Mouse (Mus musculus) stomach, postnatal 0 days (tissue): ENCODE measurements at regions not wholly inside any gene's neighbourhood (a gene's known extent, or its start where the extent isn't known, plus 50 kb on each side); places are given as distances from the start of the nearest gene placed in this dataset.

ENCODE experiments used
- ATAC-seq: fragments of 200-750 bp; cut with Nextera tagmentation; 2 replicates; pipeline ENCODE4 v1.8.0; 2017; ENCODE audit not compliant: low FRiP score, low TSS enrichment
- DNase-seq: peaks from one replicate; pipeline ENCODE4 v3.0.0-alpha.2; 2016; ENCODE audit warnings: low spot score
- H3K27ac ChIP-seq: fragments of 300-500 bp; sonication (generic); replicated peaks from 2 replicates; pipeline ENCODE4 v1.5.1; 2014; ENCODE audit warnings: mild to moderate bottlenecking, control low read depth
- H3K27me3 ChIP-seq: fragments of 300-500 bp; sonication (generic); 2 replicates; pipeline ENCODE4 v1.6.1; 2014; ENCODE audit warnings: low read length; ENCODE audit not compliant: control insufficient read depth, insufficient read depth
- H3K36me3 ChIP-seq: fragments of 300-500 bp; sonication (generic); 2 replicates; pipeline ENCODE4 v1.6.1; 2014; ENCODE audit warnings: low read length, mixed read lengths; ENCODE audit not compliant: control insufficient read depth, insufficient read depth
- H3K4me1 ChIP-seq: fragments of 300-500 bp; sonication (generic); replicated peaks from 2 replicates; pipeline ENCODE4 v1.6.1; 2014; ENCODE audit warnings: antibody characterized with exemption; ENCODE audit not compliant: control insufficient read depth, insufficient read depth
- H3K4me2 ChIP-seq: fragments of 300-500 bp; sonication (generic); replicated peaks from 2 replicates; pipeline ENCODE4 v1.6.1; 2014; ENCODE audit warnings: low read depth, mild to moderate bottlenecking, control low read depth, moderate library complexity
- H3K4me3 ChIP-seq: fragments of 300-500 bp; sonication (generic); 2 replicates; pipeline ENCODE4 v1.5.1; 2014; ENCODE audit warnings: low read depth, low read length, control low read depth
- H3K9ac ChIP-seq: fragments of 300-500 bp; sonication (generic); 2 replicates; pipeline ENCODE4 v1.6.1; 2014; ENCODE audit warnings: mild to moderate bottlenecking, low read length, control low read depth, mixed read lengths
- H3K9me3 ChIP-seq: fragments of 300-500 bp; sonication (generic); 2 replicates; pipeline ENCODE4 v1.6.1; 2016; ENCODE audit warnings: low read length; ENCODE audit not compliant: control insufficient read depth
- CTCF ChIP-seq: IDR thresholded peaks from 2 replicates; pipeline ENCODE4 v1.5.1; 2016; ENCODE audit warnings: antibody characterized with exemption, low read depth, mild to moderate bottlenecking, moderate library complexity
- EP300 ChIP-seq: optimal IDR thresholded peaks from 2 replicates; pipeline ENCODE3; 2016; ENCODE audit warnings: antibody characterized with exemption
- WGBS: fragments of 180-500 bp; shearing (Covaris S2); extraction: QIAGEN DNeasy Blood & Tissue Kit; methylation state at CpG from one replicate; pipeline ENCODE4 v1.1.7; 2014; 5-methylcytosine and 5-hydroxymethylcytosine counted together

GRCm38 (mm10) chr13:80502927-80503326, 380.3 kb upstream of the Arrdc3 start:
- Histone ChIP-seq H3K4me2 (no peak overlapping the region), H3K4me3 (no peak overlapping the region), H3K9ac (no peak overlapping the region), H3K27ac (no peak overlapping the region), H3K9me3 (no peaks in the 10 kb centered on the region), H3K4me1 (no peaks in the 10 kb centered on the region), H3K36me3 (no peaks in the 10 kb centered on the region), H3K27me3 (no peaks in the 10 kb centered on the region)
- no peak for DNase-seq
- no peak for ATAC-seq
- TF ChIP-seq EP300: no peak
- 74% methylated on average over 1 of the region's 1 CpGs for WGBS

DNA sequence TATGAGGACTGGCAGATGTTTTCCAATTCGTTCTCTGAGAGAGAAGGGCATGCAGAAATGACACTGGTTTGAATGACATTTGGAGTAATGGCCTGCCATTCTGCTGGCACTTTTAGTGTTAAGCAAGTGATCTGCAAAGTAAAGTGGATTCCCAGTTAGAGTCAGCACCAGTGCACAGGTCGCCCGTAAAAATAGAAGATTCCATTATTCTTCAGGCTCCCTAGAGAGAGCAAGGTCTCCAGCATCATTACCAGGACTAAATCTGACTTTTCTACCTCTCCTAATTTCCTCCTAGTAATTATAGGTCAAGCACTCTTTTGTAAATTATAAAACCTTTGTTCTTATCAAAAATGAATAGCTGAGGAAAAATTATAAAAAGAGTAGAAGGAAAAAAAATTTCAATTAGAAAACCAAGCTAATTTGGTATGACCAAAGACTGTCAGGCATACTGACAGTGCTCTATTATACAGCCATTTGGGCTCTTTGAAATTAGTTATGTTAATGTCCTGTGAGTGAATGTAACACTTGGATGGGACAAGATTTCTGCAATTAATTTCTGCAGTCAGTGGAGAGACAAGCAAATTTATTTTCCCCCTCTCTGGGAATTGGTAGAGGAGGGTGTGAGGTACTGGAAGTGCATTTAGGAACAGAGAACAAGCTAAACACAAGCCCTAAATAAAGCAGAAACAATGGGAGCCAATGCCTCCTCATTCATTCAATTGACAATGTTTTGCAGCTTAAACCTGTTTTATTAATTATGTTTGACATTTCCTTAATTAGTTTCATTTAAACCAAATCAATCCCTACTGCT, 368.8 kb upstream of the Arrdc3 start:
- H3K4me1 ChIP-seq: no peaks in the 10 kb centered on the region
- H3K4me3 ChIP-seq: no peak overlapping the region
- DNase-seq: no peak
- no peaks in the 10 kb centered on the region for H3K27me3 ChIP-seq
- no peak overlapping the region for H3K4me2 ChIP-seq
- H3K36me3 ChIP-seq: no peaks in the 10 kb centered on the region
- TF ChIP-seq CTCF (no peak), EP300 (no peak)
- H3K9me3 ChIP-seq: no peaks in the 10 kb centered on the region
- 36% methylated on average over 3 of the region's 3 CpGs for WGBS
- no peak overlapping the region for H3K27ac ChIP-seq
- no peak for ATAC-seq
- no peak overlapping the region for H3K9ac ChIP-seq

DNA sequence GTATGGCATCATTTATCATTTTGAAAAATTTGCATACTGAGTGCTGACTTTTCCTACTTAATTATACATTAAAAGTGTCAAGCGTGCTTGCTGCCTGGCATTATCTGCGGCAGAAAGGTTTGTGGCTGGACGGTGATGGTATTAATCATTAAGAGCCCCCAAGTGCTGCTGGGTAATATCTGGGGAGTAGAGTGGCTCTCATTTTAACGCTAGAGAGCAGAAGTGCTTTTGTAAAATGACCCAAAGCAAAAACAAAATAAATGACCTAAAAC, 368.3 kb upstream of the Arrdc3 start:
- H3K9me3 ChIP-seq: no peaks in the 10 kb centered on the region
- no peak overlapping the region for H3K9ac ChIP-seq
- no peak overlapping the region for H3K4me2 ChIP-seq
- no peaks in the 10 kb centered on the region for H3K27me3 ChIP-seq
- H3K4me3 ChIP-seq: no peak overlapping the region
- TF ChIP-seq CTCF (no peak), EP300 (no peak)
- H3K36me3 ChIP-seq: no peaks in the 10 kb centered on the region
- no peak overlapping the region for H3K27ac ChIP-seq
- ATAC-seq: no peak
- H3K4me1 ChIP-seq: no peaks in the 10 kb centered on the region
- no peak for DNase-seq
- 33% methylated on average over 4 of the region's 4 CpGs for WGBS

- no peak for DNase-seq
- TF ChIP-seq CTCF: 0 out of 2 replicates have a peak, but pooled peaks have one; percentile 18
- TF ChIP-seq EP300: no peak
- no peak for ATAC-seq
- Histone ChIP-seq H3K4me2 (no peak overlapping the region), H3K4me1 (no peaks in the 10 kb centered on the region), H3K9ac (no peak overlapping the region), H3K27me3 (no peaks in the 10 kb centered on the region), H3K36me3 (no peaks in the 10 kb centered on the region), H3K4me3 (no peak overlapping the region), H3K9me3 (no peaks in the 10 kb centered on the region), H3K27ac (no peak overlapping the region)
- WGBS: 86% methylated on average over 1 of the region's 1 CpGs
Measured at GRCm38 (mm10) chr13:80518836-80519235, 364.3 kb upstream of the Arrdc3 start.

GRCm38 (mm10) chr13:80519792-80520191, 363.4 kb upstream of the Arrdc3 start:
- H3K4me1 ChIP-seq: no peaks in the 10 kb centered on the region
- H3K36me3 ChIP-seq: no peaks in the 10 kb centered on the region
- DNase-seq (no peak), ATAC-seq (no peak)
- H3K27me3 ChIP-seq: no peaks in the 10 kb centered on the region
- no peak overlapping the region for H3K27ac ChIP-seq
- TF ChIP-seq EP300: no peak
- TF ChIP-seq CTCF: no peak
- no peak overlapping the region for H3K4me3 ChIP-seq
- no peak overlapping the region for H3K4me2 ChIP-seq
- 59% methylated on average over 4 of the region's 4 CpGs for WGBS
- no peaks in the 10 kb centered on the region for H3K9me3 ChIP-seq
- H3K9ac ChIP-seq: no peak overlapping the region

DNA sequence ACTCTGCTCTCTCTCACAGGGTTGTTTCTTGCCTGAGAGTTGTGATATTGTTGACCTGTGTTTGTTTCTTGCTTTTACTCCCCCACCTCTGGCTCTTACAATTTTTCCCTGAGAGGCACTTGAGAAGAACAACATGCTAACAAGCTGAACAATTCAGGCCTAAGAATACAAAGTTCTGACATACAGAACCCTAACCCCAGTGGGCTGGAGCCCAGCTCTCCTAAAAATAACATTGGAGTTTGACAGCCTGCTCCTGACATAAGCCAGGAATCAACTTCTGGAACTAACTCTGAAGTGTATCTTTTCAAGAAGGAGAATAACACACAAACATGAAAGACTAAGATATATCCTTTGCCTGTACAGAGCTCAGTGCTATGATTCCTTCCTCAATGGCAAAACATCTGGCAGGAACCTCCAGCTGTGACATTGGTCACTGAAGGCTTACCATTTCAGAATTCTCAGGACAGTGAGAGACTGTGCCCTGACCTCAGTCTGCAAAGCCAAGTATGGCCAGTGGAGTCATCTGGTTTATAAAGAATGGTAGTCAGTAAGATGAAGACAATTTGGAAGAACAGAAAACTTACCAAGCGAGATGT, 347.3 kb upstream of the Arrdc3 start:
- Histone ChIP-seq H3K27ac (peak overlapping the region; percentile 14), H3K27me3 (no peaks in the 10 kb centered on the region), H3K36me3 (no peaks in the 10 kb centered on the region), H3K9ac (no peak overlapping the region), H3K9me3 (no peaks in the 10 kb centered on the region), H3K4me3 (no peak overlapping the region), H3K4me2 (no peak overlapping the region), H3K4me1 (no peaks in the 10 kb centered on the region)
- TF ChIP-seq CTCF (no peak), EP300 (no peak)
- WGBS: 70% methylated on average over 1 of the region's 1 CpGs
- DNase-seq (no peak), ATAC-seq (peak; percentile 38; the same call in 1 of the 2 replicates)
